Mouse (Mus musculus): ENCODE measurements around the gene Nme3.

The Nme3 gene

GRCm38 (mm10) chr17:24881738-24882440 is 14.4 kb upstream of the Nme3 start:
- DNase-seq (ENCODE audit: low read depth), result peak; percentile 53

GRCm38 (mm10) chr17:24884391-24884790 is 11.9 kb upstream of the Nme3 start:
- no peak for DNase-seq (ENCODE audit: low read depth)

- no peak for DNase-seq (ENCODE audit: low read depth)
Observed at GRCm38 (mm10) chr17:24885356-24886133, 10.8 kb upstream of the Nme3 start.

- DNase-seq (ENCODE audit: low read depth), result peak; percentile 99
Observed at GRCm38 (mm10) chr17:24886134-24886931, 10.0 kb upstream of the Nme3 start, which contains the start of the genes Nubp2 and Spsb3. TSS of gene Nubp2 (minus strand) at chr17:24886349. TSS of gene Spsb3 (plus strand) at chr17:24886643.

- no peak for DNase-seq (ENCODE audit: low read depth)
Observed at GRCm38 (mm10) chr17:24886932-24887271, 9.4 kb upstream of the Nme3 start.

GRCm38 (mm10) chr17:24887291-24888080 is 8.8 kb upstream of the Nme3 start:
- DNase-seq (ENCODE audit: low read depth), result peak; percentile 52

- DNase-seq (ENCODE audit: low read depth), result no peak
Observed at GRCm38 (mm10) chr17:24888862-24889261, 7.4 kb upstream of the Nme3 start.

- no peak for DNase-seq (ENCODE audit: low read depth)
Observed at GRCm38 (mm10) chr17:24890151-24891092, 5.9 kb upstream of the Nme3 start.

- DNase-seq (ENCODE audit: low read depth), result no peak
Observed at GRCm38 (mm10) chr17:24891321-24891720, 5.0 kb upstream of the Nme3 start.

GRCm38 (mm10) chr17:24892785-24893184 is 3.5 kb upstream of the Nme3 start:
- no peak for DNase-seq (ENCODE audit: low read depth)

- DNase-seq (ENCODE audit: low read depth), result no peak
Observed at GRCm38 (mm10) chr17:24893276-24893675, 3.0 kb upstream of the Nme3 start.

GRCm38 (mm10) chr17:24894061-24894994 is 2.0 kb upstream of the Nme3 start:
- no peak for DNase-seq (ENCODE audit: low read depth)

- peak; percentile 91 for DNase-seq (ENCODE audit: low read depth)
Observed at GRCm38 (mm10) chr17:24894995-24895547, 1.2 kb upstream of the Nme3 start, which contains the start of the genes Eme2 and Mrps34. TSS of gene Eme2 (minus strand) at chr17:24895087. TSS of gene Mrps34 (plus strand) at chr17:24895116.

GRCm38 (mm10) chr17:24895571-24896240 is 594 bp upstream of the Nme3 start:
- no peak for DNase-seq (ENCODE audit: low read depth)

- DNase-seq (ENCODE audit: low read depth), result no peak
Observed at GRCm38 (mm10) chr17:24896993-24897269, 631 bp downstream of the Nme3 start.

- DNase-seq (ENCODE audit: low read depth), result no peak
Observed at GRCm38 (mm10) chr17:24897600-24897999, 1.3 kb downstream of the Nme3 start.

- no peak for DNase-seq (ENCODE audit: low read depth)
Observed at GRCm38 (mm10) chr17:24898041-24898854, 1.9 kb downstream of the Nme3 start.

GRCm38 (mm10) chr17:24899153-24899552 is 2.9 kb downstream of the Nme3 start:
- DNase-seq (ENCODE audit: low read depth), result no peak

Measured in induced T-regulatory cell, adult 2 months (primary cell).